Mouse (Mus musculus): Measurements from ENCODE around the gene Dnmt1. TPM values are rescaled to one million over a fixed set of nuclear protein-coding genes. Genes with fewer than 3 reads are reported as not detected.

Dnmt1 gene
- total and polyA plus RNA-seq, 3 experiments: 89.9 to 145 (median 121) TPM

DNA sequence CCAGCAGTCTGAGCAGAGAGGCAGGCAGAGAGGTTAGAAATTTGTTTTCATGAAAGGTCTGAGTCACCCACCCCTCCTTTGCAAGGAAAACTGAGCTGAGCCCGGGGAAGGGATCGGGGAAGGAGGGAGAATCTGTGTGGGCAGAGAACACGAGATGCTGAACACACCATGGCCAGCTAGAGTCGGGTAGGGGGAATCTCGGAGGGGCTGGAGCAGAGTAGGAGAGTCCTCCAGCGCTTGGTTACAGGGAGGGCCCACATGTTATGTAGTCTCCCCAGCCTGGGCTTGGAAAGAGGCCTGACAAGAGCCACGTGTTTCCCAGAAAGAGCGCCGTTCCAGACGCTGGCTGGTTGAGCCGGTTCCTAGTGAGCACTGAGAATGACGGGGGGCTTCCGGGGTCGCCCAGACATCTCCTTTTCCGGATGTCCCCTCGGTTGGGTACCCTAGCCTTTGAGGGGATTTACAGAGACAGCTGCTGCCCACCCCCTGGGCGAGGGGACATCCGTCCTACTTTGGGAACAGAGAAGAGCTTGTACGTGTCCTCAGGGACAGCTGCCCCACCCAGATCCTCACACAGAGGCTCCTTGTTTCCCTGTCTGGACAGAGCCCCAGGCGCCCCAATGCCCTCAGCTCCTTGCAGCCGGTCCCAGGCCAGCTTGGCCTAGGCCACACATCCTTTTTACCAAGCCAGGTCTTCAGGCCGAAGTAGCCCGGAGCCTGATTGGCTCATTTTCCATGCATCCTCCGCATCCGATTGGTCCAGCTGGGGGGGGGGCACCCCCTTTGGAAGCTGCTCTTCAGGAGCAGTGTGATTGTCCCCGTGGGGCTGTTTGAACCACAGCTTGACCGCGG is 12.7 kb upstream of the Dnmt1 start:
- dilution Hi-C loops (cut with MboI; ENCODE audit: extremely low pct_ligation_motif_present, extremely low pct_unique_long_range_greater_than_20kb, low sequenced_read_pairs): no loop called here
- peaks cover 10 to 18% of the 10 kb centered on the region in 2 experiments for H3K4me1 ChIP-seq (ENCODE audit: control insufficient read depth in 1 of 2, insufficient read depth in 2 of 2)
- in situ Hi-C loops (cut with MboI; ENCODE audit: low pct_ligation_motif_present, low pct_unique_long_range_greater_than_20kb, low sequenced_read_pairs): no loop called here
- H3K27me3 ChIP-seq (replicated peaks): no peaks in the 10 kb centered on the region
- no peak overlapping the region for H3K9ac ChIP-seq (ENCODE audit: insufficient read depth, low read depth)
- peaks cover 7 to 19% of the 10 kb centered on the region in 2 experiments for H3K36me3 ChIP-seq (replicated peaks in 1 of 2; ENCODE audit: control insufficient read depth in 1 of 2, insufficient read depth in 1 of 2, low read length in 1 of 2)
- no peak overlapping the region for H3K27ac ChIP-seq (ENCODE audit: insufficient read depth, low read depth)
- no peak for TF ChIP-seq ZNF384 (IDR thresholded peaks at IDR 0.05; ENCODE audit: low read depth, low read length)
- TF ChIP-seq IRF4 (IDR thresholded peaks at IDR 0.05; ENCODE audit: low read depth, low read length): no peak
- no peak for TF ChIP-seq TBP (conservative IDR thresholded peaks at IDR 0.05; ENCODE audit: low read depth, low read length)
- no peak for TF ChIP-seq CTCF (conservative IDR thresholded peaks at IDR 0.05 in 1 of 2, IDR thresholded peaks at IDR 0.05 in 1 of 2; ENCODE audit: low read depth in 2 of 2, low read length in 2 of 2)
- no peak for TF ChIP-seq ZC3H11A (IDR thresholded peaks at IDR 0.05; ENCODE audit: low read depth, low read length)
- TF ChIP-seq JUN (IDR thresholded peaks at IDR 0.05; ENCODE audit: insufficient read depth, low read depth, low read length): no peak
- no peak for TF ChIP-seq BHLHE40 (IDR thresholded peaks at IDR 0.05; ENCODE audit: low read depth, low read length)
- TF ChIP-seq CHD2 (IDR thresholded peaks at IDR 0.05; ENCODE audit: low read length): no peak
- TF ChIP-seq SIN3A (IDR thresholded peaks at IDR 0.05; ENCODE audit: low read length): no peak
- TF ChIP-seq USF2 (conservative IDR thresholded peaks at IDR 0.05; ENCODE audit: low read depth, low read length): no peak
- no peak for TF ChIP-seq MEF2A (IDR thresholded peaks at IDR 0.05; ENCODE audit: borderline replicate concordance, low read depth, low read length)
- no peak for TF ChIP-seq SMC3 (IDR thresholded peaks at IDR 0.05; ENCODE audit: low read depth, low read length)
- TF ChIP-seq NRF1 (IDR thresholded peaks at IDR 0.05; ENCODE audit: low read depth, low read length): no peak
- no peak for TF ChIP-seq UBTF (IDR thresholded peaks at IDR 0.05; ENCODE audit: low read depth, low read length)
- TF ChIP-seq POLR2AphosphoS2 (IDR thresholded peaks at IDR 0.05; ENCODE audit: low read depth, low read length): no peak
- no peak for TF ChIP-seq TCF12 (IDR thresholded peaks at IDR 0.05; ENCODE audit: low read depth, low read length)
- no peak for TF ChIP-seq POLR2A (IDR thresholded peaks at IDR 0.05; ENCODE audit: low read depth, low read length)
- no peak for TF ChIP-seq MAX (IDR thresholded peaks at IDR 0.05; ENCODE audit: low read length)
- no peak for TF ChIP-seq USF1 (IDR thresholded peaks at IDR 0.05; ENCODE audit: low read depth, low read length)
- H3K4me3 ChIP-seq (replicated peaks in 1 of 3; ENCODE audit: low read depth in 2 of 3, low read length in 2 of 3, poor library complexity in 1 of 3): no peak overlapping the region
- no peak overlapping the region for H3K4me2 ChIP-seq (ENCODE audit: insufficient read depth, low read depth, poor library complexity, severe bottlenecking)
- H3K79me2 ChIP-seq (replicated peaks; ENCODE audit: control insufficient read depth, extremely low read depth, insufficient read depth, poor library complexity, severe bottlenecking): no peaks in the 10 kb centered on the region
- no peaks in the 10 kb centered on the region for H3K9me3 ChIP-seq (replicated peaks; ENCODE audit: low read length)
- no peak for DNase-seq (ENCODE audit: extremely low read depth)

DNA sequence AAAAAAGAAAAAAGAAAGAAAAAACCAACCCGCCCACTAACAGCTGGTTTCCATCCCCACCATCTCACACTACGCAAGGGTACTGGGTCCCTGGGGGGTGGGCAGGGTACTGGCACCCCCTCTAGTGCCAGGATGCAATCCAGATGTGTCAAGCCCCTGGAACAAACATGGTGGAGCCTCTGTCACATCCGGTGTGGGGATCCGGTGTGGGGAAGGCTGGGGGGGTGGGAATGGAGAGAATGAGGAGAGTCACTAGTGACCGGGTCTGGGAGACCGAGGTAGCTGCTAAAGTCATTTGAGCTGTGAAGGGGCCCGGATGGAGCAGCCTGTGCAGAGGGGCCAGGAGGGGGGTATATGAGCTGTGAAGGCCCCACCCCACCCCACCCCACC is 12.1 kb upstream of the Dnmt1 start:
- no peaks in the 10 kb centered on the region for H3K27me3 ChIP-seq (replicated peaks)
- dilution Hi-C loops (cut with MboI; ENCODE audit: extremely low pct_ligation_motif_present, extremely low pct_unique_long_range_greater_than_20kb, low sequenced_read_pairs) (no loop called here), in situ Hi-C loops (cut with MboI; ENCODE audit: low pct_ligation_motif_present, low pct_unique_long_range_greater_than_20kb, low sequenced_read_pairs) (no loop called here)
- TF ChIP-seq RCOR1 (conservative IDR thresholded peaks at IDR 0.05; ENCODE audit: low read depth, low read length) (no peak), HCFC1 (IDR thresholded peaks at IDR 0.05; ENCODE audit: low read depth, low read length) (no peak), USF1 (IDR thresholded peaks at IDR 0.05; ENCODE audit: low read depth, low read length) (no peak), NELFE (IDR thresholded peaks at IDR 0.05; ENCODE audit: low read depth, low read length) (no peak), RAD21 (IDR thresholded peaks at IDR 0.05; ENCODE audit: low read depth, low read length) (no peak), GABPA (IDR thresholded peaks at IDR 0.05; ENCODE audit: insufficient replicate concordance, low read depth, low read length) (no peak), MEF2A (IDR thresholded peaks at IDR 0.05; ENCODE audit: borderline replicate concordance, low read depth, low read length) (no peak)
- DNase-seq (ENCODE audit: extremely low read depth): no peak
- H3K4me2 ChIP-seq (ENCODE audit: insufficient read depth, low read depth, poor library complexity, severe bottlenecking): no peak overlapping the region
- H3K9ac ChIP-seq (ENCODE audit: insufficient read depth, low read depth): no peak overlapping the region
- H3K4me3 ChIP-seq (replicated peaks in 1 of 3; ENCODE audit: low read depth in 2 of 3, low read length in 2 of 3, poor library complexity in 1 of 3): no peak overlapping the region
- H3K27ac ChIP-seq (ENCODE audit: insufficient read depth, low read depth): no peak overlapping the region
- peaks cover 7 to 25% of the 10 kb centered on the region in 2 experiments for H3K36me3 ChIP-seq (replicated peaks in 1 of 2; ENCODE audit: control insufficient read depth in 1 of 2, insufficient read depth in 1 of 2, low read length in 1 of 2)
- H3K79me2 ChIP-seq (replicated peaks; ENCODE audit: control insufficient read depth, extremely low read depth, insufficient read depth, poor library complexity, severe bottlenecking): no peaks in the 10 kb centered on the region
- H3K9me3 ChIP-seq (replicated peaks; ENCODE audit: low read length): no peaks in the 10 kb centered on the region
- peaks cover 10 to 13% of the 10 kb centered on the region in 2 experiments for H3K4me1 ChIP-seq (ENCODE audit: control insufficient read depth in 1 of 2, insufficient read depth in 2 of 2)

All from CH12.LX (cell line).